Mouse (Mus musculus) frontal cortex, postnatal 36 days (tissue): Measurements from ENCODE around the gene Mtx1.
A peak's percentile ranks its signal among the peaks of the same experiment; 100 is the strongest.

ENCODE experiments used
- DNase-seq, 2 experiments: peaks; one replicate each; pipeline ENCODE4 v3.0.0; 2022; ENCODE audit warnings: low spot score in 2 of 2

Mtx1 gene

GRCm38 (mm10) chr3:89226900-89227299 lies at the start of gene Mtx1:
TSS of gene Mtx1 (minus strand) at chr3:89227088.
- DNase-seq = no peak

GRCm38 (mm10) chr3:89276061-89276460 lies 49.2 kb upstream of the Mtx1 start:
- DNase-seq = no peak

- DNase-seq = no peak
Measured at GRCm38 (mm10) chr3:89271760-89272159, 44.9 kb upstream of the Mtx1 start.

GRCm38 (mm10) chr3:89270891-89271290 lies 44.0 kb upstream of the Mtx1 start:
- DNase-seq = peak; percentile 60 to 66

GRCm38 (mm10) chr3:89270051-89270755 lies 43.3 kb upstream of the Mtx1 start, which contains the start of gene Slc50a1:
TSS of gene Slc50a1 (minus strand) at chr3:89270570.
- DNase-seq = peak; percentile 81 to 88

- no peak for DNase-seq
Measured at GRCm38 (mm10) chr3:89268916-89269315, 42.0 kb upstream of the Mtx1 start.

- DNase-seq = peak; percentile 75 to 85
Measured at GRCm38 (mm10) chr3:89266439-89266893, 39.6 kb upstream of the Mtx1 start.

GRCm38 (mm10) chr3:89262417-89262816 lies 35.5 kb upstream of the Mtx1 start:
- no peak for DNase-seq

- no peak for DNase-seq
Measured at GRCm38 (mm10) chr3:89260211-89260610, 33.3 kb upstream of the Mtx1 start.

GRCm38 (mm10) chr3:89259076-89259475 lies 32.2 kb upstream of the Mtx1 start, which contains the start of gene Dpm3:
TSS of gene Dpm3 (plus strand) at chr3:89259358.
- DNase-seq = no peak

- no peak for DNase-seq
Measured at GRCm38 (mm10) chr3:89256177-89256576, 29.3 kb upstream of the Mtx1 start.

- no peak for DNase-seq
Measured at GRCm38 (mm10) chr3:89254994-89255393, 28.1 kb upstream of the Mtx1 start.

- DNase-seq = no peak
Measured at GRCm38 (mm10) chr3:89251365-89251895, 24.5 kb upstream of the Mtx1 start.

- DNase-seq = no peak
Measured at GRCm38 (mm10) chr3:89250435-89251040, 23.6 kb upstream of the Mtx1 start.

- DNase-seq = no peak
Measured at GRCm38 (mm10) chr3:89247466-89247865, 20.6 kb upstream of the Mtx1 start.

GRCm38 (mm10) chr3:89246261-89247100 lies 19.6 kb upstream of the Mtx1 start, which contains the start of gene Trim46:
TSS of gene Trim46 (minus strand) at chr3:89246309.
- peak; percentile 92 to 93 for DNase-seq

GRCm38 (mm10) chr3:89245688-89246171 lies 18.8 kb upstream of the Mtx1 start, which contains the start of gene Krtcap2:
TSS of gene Krtcap2 (plus strand) at chr3:89245966.
- peak; percentile 68 to 73 for DNase-seq

GRCm38 (mm10) chr3:89244982-89245687 lies 18.2 kb upstream of the Mtx1 start:
- DNase-seq = no peak

GRCm38 (mm10) chr3:89244158-89244981 lies 17.5 kb upstream of the Mtx1 start:
- no peak for DNase-seq

- DNase-seq = no peak
Measured at GRCm38 (mm10) chr3:89243609-89244008, 16.7 kb upstream of the Mtx1 start.
